Mouse (Mus musculus) embryonic facial prominence, embryonic 12.5 days (tissue): Measurements from ENCODE around the gene Hist4h4. TPM values are rescaled to one million over a fixed set of nuclear protein-coding genes. Genes with fewer than 3 reads are reported as not detected.

Experiments used
- ATAC-seq: fragments of 200-750 bp; cut with Nextera tagmentation; 2 replicates; pipeline ENCODE4 v1.8.0; 2017; ENCODE audit not compliant: insufficient number of reproducible peaks, insufficient read depth, low FRiP score, low TSS enrichment
- H3K27ac ChIP-seq: fragments of 300-500 bp; sonication (generic); 2 replicates; pipeline ENCODE4 v1.5.1; 2016; ENCODE audit warnings: mild to moderate bottlenecking
- H3K27me3 ChIP-seq: fragments of 300-500 bp; sonication (generic); 2 replicates; pipeline ENCODE4 v1.6.1; 2016; ENCODE audit warnings: mild to moderate bottlenecking, moderate library complexity
- H3K36me3 ChIP-seq: fragments of 300-500 bp; sonication (generic); 2 replicates; pipeline ENCODE4 v1.6.1; 2016; ENCODE audit warnings: mild to moderate bottlenecking
- H3K4me1 ChIP-seq: fragments of 300-500 bp; sonication (generic); 2 replicates; pipeline ENCODE4 v1.6.1; 2016
- H3K4me2 ChIP-seq: fragments of 300-500 bp; sonication (generic); replicated peaks from 2 replicates; pipeline ENCODE4 v1.6.1; 2016; ENCODE audit warnings: mild to moderate bottlenecking, moderate library complexity
- H3K4me3 ChIP-seq: fragments of 300-500 bp; sonication (generic); 2 replicates; pipeline ENCODE4 v1.5.1; 2016; ENCODE audit warnings: mild to moderate bottlenecking
- H3K9ac ChIP-seq: fragments of 300-500 bp; sonication (generic); 2 replicates; pipeline ENCODE4 v1.6.1; 2016; ENCODE audit warnings: mild to moderate bottlenecking, moderate library complexity
- H3K9me3 ChIP-seq: fragments of 300-500 bp; sonication (generic); 2 replicates; pipeline ENCODE4 v1.6.1; 2016; ENCODE audit warnings: mild to moderate bottlenecking, moderate library complexity
- WGBS: fragments of 180-500 bp; shearing (Covaris S2); methylation state at CpG from one replicate; pipeline ENCODE4 v1.1.7; 2016; 5-methylcytosine and 5-hydroxymethylcytosine counted together
- microRNA-seq: library from miRNA; unstranded; fragments of <30 nt; microRNA quantifications from one replicate; pipeline ENCODE4, GENCODE M21; 2017
- polyA plus RNA-seq: library from polyadenylated mRNA; unstranded; fragments of >200 nt; fragmentation: Nextera tagmentation; extraction: Ambion mirVana; gene quantifications from 2 replicates; pipeline ENCODE4 v1.2.1, GENCODE M21; 2016

Hist4h4 gene
- polyA plus RNA-seq, 1 experiment from 2014 or later: 0.88 TPM

- no peak overlapping the region for H3K9ac ChIP-seq
- H3K4me3 ChIP-seq: no peak overlapping the region
- WGBS: 79% methylated on average over 1 of the region's 1 CpGs
- no peaks in the 10 kb centered on the region for H3K36me3 ChIP-seq
- H3K4me1 ChIP-seq: no peaks in the 10 kb centered on the region
- H3K9me3 ChIP-seq: no peaks in the 10 kb centered on the region
- no peaks in the 10 kb centered on the region for H3K27me3 ChIP-seq
- no peak overlapping the region for H3K4me2 ChIP-seq
- no peak for ATAC-seq
- no peak overlapping the region for H3K27ac ChIP-seq
Measured at GRCm38 (mm10) chr6:136776392-136776791, 27.8 kb downstream of the Hist4h4 start.

- Histone ChIP-seq H3K27ac (no peak overlapping the region), H3K9ac (no peak overlapping the region), H3K4me1 (no peaks in the 10 kb centered on the region), H3K27me3 (no peaks in the 10 kb centered on the region), H3K9me3 (no peaks in the 10 kb centered on the region), H3K36me3 (no peaks in the 10 kb centered on the region), H3K4me3 (no peak overlapping the region), H3K4me2 (no peak overlapping the region)
- WGBS: 78% methylated on average over 7 of the region's 7 CpGs
- ATAC-seq: no peak
Measured at GRCm38 (mm10) chr6:136769859-136770258, 34.4 kb downstream of the Hist4h4 start.

GRCm38 (mm10) chr6:136769143-136769542 is 35.1 kb downstream of the Hist4h4 start:
- Histone ChIP-seq H3K4me3 (no peak overlapping the region), H3K9ac (no peak overlapping the region), H3K9me3 (no peaks in the 10 kb centered on the region), H3K4me2 (no peak overlapping the region), H3K27me3 (no peaks in the 10 kb centered on the region), H3K36me3 (no peaks in the 10 kb centered on the region), H3K27ac (no peak overlapping the region), H3K4me1 (no peaks in the 10 kb centered on the region)
- WGBS: 85% methylated on average over 8 of the region's 8 CpGs
- no peak for ATAC-seq

- WGBS: 90% methylated on average over 1 of the region's 1 CpGs
- Histone ChIP-seq H3K27ac (no peak overlapping the region), H3K4me1 (no peaks in the 10 kb centered on the region), H3K27me3 (no peaks in the 10 kb centered on the region), H3K9me3 (no peaks in the 10 kb centered on the region), H3K4me2 (no peak overlapping the region), H3K9ac (no peak overlapping the region), H3K36me3 (no peaks in the 10 kb centered on the region), H3K4me3 (no peak overlapping the region)
- ATAC-seq: no peak
Measured at GRCm38 (mm10) chr6:136763912-136764311, 40.3 kb downstream of the Hist4h4 start.

Small RNA genes within 50 kb of the gene (microRNA-seq; reads per million reads assigned to microRNA genes)
- not detected for gene Gm44364

Other genes starting within 250 kb of the Hist4h4 start
- gene Plbd1, start 142.5 kb downstream of the Hist4h4 start, polyA plus RNA-seq: 2.2 and 2.5 TPM in 2 replicates
- gene Gucy2c, start 22.6 kb downstream of the Hist4h4 start, polyA plus RNA-seq: 0.14 and 0.22 TPM in 2 replicates
- gene H2afj, start 3.8 kb upstream of the Hist4h4 start, polyA plus RNA-seq: 103 and 107 TPM in 2 replicates
- gene BC049715, start 23.2 kb upstream of the Hist4h4 start, polyA plus RNA-seq: 2.2 and 3.5 TPM in 2 replicates
- 122 and 130 TPM in 2 replicates for gene Wbp11, start 23.8 kb upstream of the Hist4h4 start, polyA plus RNA-seq
- gene Smco3, start 31.0 kb upstream of the Hist4h4 start, polyA plus RNA-seq: 0.40 and 0.43 TPM in 2 replicates
- 1.1 and 1.6 TPM in 2 replicates for gene Art4, start 53.3 kb upstream of the Hist4h4 start, polyA plus RNA-seq
- 41.2 and 42.9 TPM in 2 replicates for gene Mgp, start 71.4 kb upstream of the Hist4h4 start, polyA plus RNA-seq
- 0.19 and 0.55 TPM in 2 replicates for gene Erp27, start 117.8 kb upstream of the Hist4h4 start, polyA plus RNA-seq
- not detected in 2 replicates for gene Pde6h, start 119.4 kb upstream of the Hist4h4 start, polyA plus RNA-seq
- gene Arhgdib, start 137.5 kb upstream of the Hist4h4 start, polyA plus RNA-seq: 51.1 and 58.5 TPM in 2 replicates